ENCODE assay signal across 8 mouse cellular contexts in the genomic region with DNA sequence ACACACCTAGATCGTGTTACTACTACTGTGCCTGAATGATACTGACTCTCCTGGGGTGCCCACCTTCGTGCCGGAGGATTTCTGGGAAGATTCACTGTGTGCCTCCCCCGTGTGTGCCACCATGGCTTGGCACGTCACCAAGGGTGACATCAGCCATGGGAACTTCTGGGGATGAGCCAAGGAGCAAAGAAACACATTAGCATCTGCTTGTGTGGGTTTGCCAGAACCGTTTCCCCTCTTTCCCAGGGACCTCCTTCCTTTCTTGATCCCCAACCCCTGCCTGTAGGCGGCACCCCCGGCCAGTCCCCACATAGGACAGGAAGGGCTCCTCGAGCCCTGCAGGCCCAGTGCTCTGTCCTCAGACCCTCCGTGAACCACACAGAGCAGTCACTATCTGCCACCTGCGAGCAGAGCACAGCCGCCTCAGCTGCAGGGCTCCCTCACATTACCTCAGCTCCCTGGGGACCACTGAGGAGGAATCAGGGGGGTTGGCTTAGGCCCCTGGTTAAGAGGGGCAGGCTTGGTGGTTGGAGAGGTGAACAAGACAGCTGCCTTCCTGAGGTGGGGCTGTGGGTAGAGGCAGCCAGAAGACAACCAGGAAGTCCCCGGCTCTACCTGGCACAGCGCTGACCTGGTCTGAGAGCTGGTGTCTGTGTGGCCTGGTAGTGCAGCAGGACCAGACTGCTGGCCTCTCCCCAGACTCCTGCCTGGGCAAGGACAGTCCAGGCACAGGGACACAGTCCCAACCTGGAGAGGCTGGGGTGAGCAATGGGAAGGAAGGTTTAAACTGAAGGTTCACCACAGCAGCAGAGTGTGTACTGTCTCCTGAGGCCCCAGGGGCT. TPM values are rescaled to one million over a fixed set of nuclear protein-coding genes. Genes with fewer than 3 reads are reported as not detected.
DNase-seq lines count a peak whose midpoint lies in the region; ATAC-seq and TF ChIP-seq lines count a peak whose summit lies in the region.

No protein-coding gene starts in this region.

- no peak; the same call in 1 of the 2 replicates for ATAC-seq in kidney, postnatal 0 days (replicated peaks; ENCODE audit: low FRiP score, low read depth)
- ATAC-seq in Patski = no peak
- ATAC-seq in neural tube, embryonic 14.5 days (ENCODE audit: low read depth) = peak; percentile 32; the same call in 1 of the 2 replicates
- ATAC-seq in erythroblast, adult 5-6 weeks (replicated peaks; ENCODE audit: low FRiP score, poor library complexity, severe bottlenecking) = no peak

- no peaks in the 10 kb centered on the region for H3K4me1 ChIP-seq in kidney, postnatal 0 days (replicated peaks; ENCODE audit: insufficient read depth, low read length)
- H3K4me1 ChIP-seq in embryonic facial prominence, embryonic 10.5 days = peaks cover 43% of the 10 kb centered on the region
- peaks cover 21% of the 10 kb centered on the region; the same call in 1 of the 2 replicates for H3K4me1 ChIP-seq in neural tube, embryonic 14.5 days (ENCODE audit: control insufficient read depth, insufficient read depth, low read length)

- no peaks in the 10 kb centered on the region for H3K36me3 ChIP-seq in kidney, postnatal 0 days (ENCODE audit: insufficient read depth, low read length)
- H3K36me3 ChIP-seq in embryonic facial prominence, embryonic 10.5 days (replicated peaks) = peaks cover 42% of the 10 kb centered on the region
- H3K36me3 ChIP-seq in neural tube, embryonic 14.5 days (ENCODE audit: control insufficient read depth, insufficient read depth, low read length) = no peaks in the 10 kb centered on the region

- H3K4me2 ChIP-seq in kidney, postnatal 0 days (ENCODE audit: low read length) = no peak overlapping the region
- no peak overlapping the region for H3K4me2 ChIP-seq in neural tube, embryonic 14.5 days (ENCODE audit: low read depth, low read length)

- TF ChIP-seq CTCF in kidney, postnatal 0 days (IDR thresholded peaks at IDR 0.05; ENCODE audit: low read depth) = 0 out of 2 replicates have a peak, but pooled peaks have one; percentile 4
- no peak for TF ChIP-seq CTCF in Patski (IDR thresholded peaks at IDR 0.05)

- no peak overlapping the region for H3K4me3 ChIP-seq in kidney, postnatal 0 days (replicated peaks; ENCODE audit: low read depth, low read length)
- no peak overlapping the region for H3K4me3 ChIP-seq in embryonic facial prominence, embryonic 10.5 days
- no peak overlapping the region for H3K4me3 ChIP-seq in neural tube, embryonic 14.5 days (ENCODE audit: low read depth, low read length)

- CTCF ChIA-PET in Patski (lab: Charles Lee) = interaction anchor here (1.0 to 1.3 kb wide), 3 partner anchors 9 to 121 kb away, joined by 3 read pairs; no protein-coding TSS in a partner anchor

- no peaks in the 10 kb centered on the region for H3K27me3 ChIP-seq in kidney, postnatal 0 days (ENCODE audit: insufficient read depth, low read length)
- H3K27me3 ChIP-seq in Patski = no peaks in the 10 kb centered on the region
- H3K27me3 ChIP-seq in embryonic facial prominence, embryonic 10.5 days (replicated peaks; ENCODE audit: low read depth, poor library complexity, severe bottlenecking) = no peaks in the 10 kb centered on the region
- H3K27me3 ChIP-seq in neural tube, embryonic 14.5 days (ENCODE audit: control insufficient read depth, insufficient read depth, low read length) = no peaks in the 10 kb centered on the region

- WGBS in kidney, postnatal 0 days = 65% methylated on average over 14 of the region's 14 CpGs
- 76% methylated on average over 14 of the region's 14 CpGs for WGBS in embryonic facial prominence, embryonic 10.5 days
- WGBS in neural tube, embryonic 14.5 days = 51% methylated on average over 14 of the region's 14 CpGs

- H3K9me3 ChIP-seq in kidney, postnatal 0 days (replicated peaks; ENCODE audit: low read length) = no peaks in the 10 kb centered on the region
- H3K9me3 ChIP-seq in embryonic facial prominence, embryonic 10.5 days = no peaks in the 10 kb centered on the region
- H3K9me3 ChIP-seq in neural tube, embryonic 14.5 days (ENCODE audit: control insufficient read depth, low read length) = no peaks in the 10 kb centered on the region

- DNase-seq in kidney, postnatal 0 days (ENCODE audit: low spot score) = no peak
- no peak for DNase-seq in kidney, postnatal 14 days
- DNase-seq in Patski (ENCODE audit: low read depth, low spot score) = peak; percentile 51
- DNase-seq in embryonic facial prominence, embryonic 10.5 days (ENCODE audit: low spot score) = no peak
- DNase-seq in layer of hippocampus, adult 18-20 months (ENCODE audit: low spot score in 2 of 2) = peak; percentile 80 to 87
- no peak for DNase-seq in urinary bladder, postnatal 10 days (ENCODE audit: low spot score)

- in situ Hi-C loops in Patski (cut with MboI; ENCODE audit: low pct_unique_long_range_greater_than_20kb) = no loop called here

- H3K9ac ChIP-seq in kidney, postnatal 0 days (ENCODE audit: low read depth, low read length) = no peak overlapping the region
- no peak overlapping the region for H3K9ac ChIP-seq in neural tube, embryonic 14.5 days (replicated peaks; ENCODE audit: low read depth, low read length)

- POLR2A ChIA-PET in Patski (lab: Charles Lee) = interaction anchor here (1.1 kb wide), 1 partner anchor 23 kb away, joined by 3 read pairs; no protein-coding TSS in a partner anchor

- no peak overlapping the region for H3K27ac ChIP-seq in kidney, postnatal 0 days
- H3K27ac ChIP-seq in embryonic facial prominence, embryonic 10.5 days (replicated peaks) = peak overlapping the region; percentile 55
- 0 out of 2 replicates have a peak overlapping the region, but pooled peaks have one; percentile 34 for H3K27ac ChIP-seq in neural tube, embryonic 14.5 days (ENCODE audit: low read depth, low read length)

RNA-seq across cellular contexts. Expression of a gene that starts 28.4 kb away (rescaled TPM):
- 11.8 and 11.9 TPM in 2 replicates for polyA plus RNA-seq in kidney, postnatal 0 days (2015; fragmentation: Nextera tagmentation; extraction: Ambion mirVana)
- polyA plus RNA-seq in Patski (2021) = 21.1 TPM
- polyA plus RNA-seq in embryonic facial prominence, embryonic 10.5 days (2016; fragmentation: Nextera tagmentation; extraction: Ambion mirVana) = 12.8 and 14.5 TPM in 2 replicates
- total RNA-seq in layer of hippocampus, adult 18-20 months (2021) = 10 to 100 TPM; 13.8 to 15.1 TPM
- 8.1 and 8.9 TPM in 2 replicates for polyA plus RNA-seq in neural tube, embryonic 14.5 days (2014; fragmentation: Nextera tagmentation; extraction: Ambion mirVana)
- 0.42 and 1.3 TPM in 2 replicates for total RNA-seq in erythroblast, adult 5-6 weeks (2015; ENCODE audit: low replicate concordance)
- total RNA-seq in erythroblast, adult 5-6 weeks (2017; ENCODE audit: low replicate concordance) = 1.4 TPM in 1 of 2 replicates, not detected in the other

RNA-seq across cellular contexts. Expression of a gene that starts 33.7 kb away (rescaled TPM):
- 101 and 117 TPM in 2 replicates for polyA plus RNA-seq in kidney, postnatal 0 days (2015; fragmentation: Nextera tagmentation; extraction: Ambion mirVana)
- 33.3 TPM for polyA plus RNA-seq in Patski (2021)
- polyA plus RNA-seq in embryonic facial prominence, embryonic 10.5 days (2016; fragmentation: Nextera tagmentation; extraction: Ambion mirVana) = 137 and 149 TPM in 2 replicates
- total RNA-seq in layer of hippocampus, adult 18-20 months (2021) = 100 to 1,000 TPM; 151 to 155 TPM
- 228 and 232 TPM in 2 replicates for polyA plus RNA-seq in neural tube, embryonic 14.5 days (2014; fragmentation: Nextera tagmentation; extraction: Ambion mirVana)
- total RNA-seq in erythroblast, adult 5-6 weeks (2015; ENCODE audit: low replicate concordance) = 95.5 and 123 TPM in 2 replicates
- total RNA-seq in erythroblast, adult 5-6 weeks (2017; ENCODE audit: low replicate concordance) = 51.2 and 98.1 TPM in 2 replicates

RNA-seq across cellular contexts. Expression of a gene that starts 55.4 kb away (rescaled TPM):
- polyA plus RNA-seq in kidney, postnatal 0 days (2015; fragmentation: Nextera tagmentation; extraction: Ambion mirVana) = 22.1 and 22.5 TPM in 2 replicates
- 8.6 TPM for polyA plus RNA-seq in Patski (2021)
- polyA plus RNA-seq in embryonic facial prominence, embryonic 10.5 days (2016; fragmentation: Nextera tagmentation; extraction: Ambion mirVana) = 10.4 and 11.3 TPM in 2 replicates
- 1 to 10 TPM; 8.1 to 8.6 TPM for total RNA-seq in layer of hippocampus, adult 18-20 months (2021)
- 15.3 and 15.5 TPM in 2 replicates for polyA plus RNA-seq in neural tube, embryonic 14.5 days (2014; fragmentation: Nextera tagmentation; extraction: Ambion mirVana)
- 2.3 and 2.5 TPM in 2 replicates for total RNA-seq in erythroblast, adult 5-6 weeks (2015; ENCODE audit: low replicate concordance)
- total RNA-seq in erythroblast, adult 5-6 weeks (2017; ENCODE audit: low replicate concordance) = 1.6 and 5.2 TPM in 2 replicates

Comparison
In these comparisons a context has a peak if more than half of its experiments do, and no peak if none do; other contexts are left out.
1. DNase-seq: peak in Patski (single experiment) and layer of hippocampus, adult 18-20 months (2 of 2); none in kidney, postnatal 0 days (single experiment), kidney, postnatal 14 days (single experiment), embryonic facial prominence, embryonic 10.5 days (single experiment) and urinary bladder, postnatal 10 days (single experiment).